Mouse (Mus musculus) E14TG2a.4 (cell line): ENCODE results near the gene Mcur1.

Source experiments
- CTCF ChIP-seq: conservative IDR thresholded peaks from 2 replicates; pipeline ENCODE4 v1.5.1; 2014; ENCODE audit warnings: low read length
- NANOG ChIP-seq: IDR thresholded peaks from 2 replicates; pipeline ENCODE4 v1.6.1; 2014; ENCODE audit warnings: borderline replicate concordance, low read length, mixed read lengths
- POU5F1 ChIP-seq: IDR thresholded peaks from 2 replicates; pipeline ENCODE4 v1.6.1; 2014; ENCODE audit warnings: low read length, borderline replicate concordance

GRCm38 (mm10) chr13:43540205-43540815, 19.7 kb downstream of the Mcur1 start:
- TF ChIP-seq CTCF (no peak), POU5F1 (no peak), NANOG (no peak)
